Mouse (Mus musculus) T-helper 17 cell (primary cell): ENCODE measurements at regions not wholly inside any gene's neighbourhood (a gene's known extent, or its start where the extent isn't known, plus 50 kb on each side); places are given as distances from the start of the nearest gene placed in this dataset.

Source experiments
- in situ Hi-C, 2 experiments: fragments of 300-600 bp; cut with MboI, MseI; formaldehyde crosslinking; loops; 1 replicate in 1 of 2; 2 replicates in 1 of 2; pipeline ENCODE4 v1.15.1; 2025; ENCODE audit warnings: high pct_unique_total_duplicates in 2 of 2

GRCm38 (mm10) chr12:65822285-65822684 lies 461.9 kb downstream of the Rpl10l start:
- in situ Hi-C loops: loop anchor here (10.0 kb wide), 2 partner anchors 57 to 957 kb away; no protein-coding TSS in a partner anchor

- in situ Hi-C loops: no loop called here
These were observed 485.1 kb downstream of the Rpl10l start for GRCm38 (mm10) chr12:65799060-65799459.

DNA sequence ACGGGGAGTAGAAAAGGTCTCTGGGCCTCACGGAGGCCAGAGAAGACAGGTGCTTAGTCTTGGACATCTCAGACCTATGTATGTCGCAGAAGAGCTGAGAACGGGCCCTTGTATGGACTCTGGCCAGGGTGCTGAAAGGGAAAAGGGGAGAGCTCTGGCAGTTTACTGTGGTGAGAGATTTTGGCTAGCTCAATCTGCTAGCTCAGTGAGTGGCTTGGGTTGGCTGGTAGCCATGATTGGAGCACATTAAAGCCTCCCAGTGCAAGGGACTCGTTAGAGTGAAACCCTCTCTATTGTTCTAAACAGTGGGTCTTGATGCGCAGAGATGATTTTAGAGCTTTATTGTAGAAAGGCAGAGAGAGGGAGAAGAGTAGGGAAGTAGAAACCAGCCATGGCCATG lies 512.7 kb downstream of the Rpl10l start:
- in situ Hi-C loops: no loop called here
